Mouse (Mus musculus): Measurements from ENCODE around the gene Ltbr.
"Not testable (repeated sequence)": the region's sequence is repeated elsewhere in the genome, so short reads cannot be mapped to it uniquely, and the experiment has no call there.

Ltbr gene

DNA sequence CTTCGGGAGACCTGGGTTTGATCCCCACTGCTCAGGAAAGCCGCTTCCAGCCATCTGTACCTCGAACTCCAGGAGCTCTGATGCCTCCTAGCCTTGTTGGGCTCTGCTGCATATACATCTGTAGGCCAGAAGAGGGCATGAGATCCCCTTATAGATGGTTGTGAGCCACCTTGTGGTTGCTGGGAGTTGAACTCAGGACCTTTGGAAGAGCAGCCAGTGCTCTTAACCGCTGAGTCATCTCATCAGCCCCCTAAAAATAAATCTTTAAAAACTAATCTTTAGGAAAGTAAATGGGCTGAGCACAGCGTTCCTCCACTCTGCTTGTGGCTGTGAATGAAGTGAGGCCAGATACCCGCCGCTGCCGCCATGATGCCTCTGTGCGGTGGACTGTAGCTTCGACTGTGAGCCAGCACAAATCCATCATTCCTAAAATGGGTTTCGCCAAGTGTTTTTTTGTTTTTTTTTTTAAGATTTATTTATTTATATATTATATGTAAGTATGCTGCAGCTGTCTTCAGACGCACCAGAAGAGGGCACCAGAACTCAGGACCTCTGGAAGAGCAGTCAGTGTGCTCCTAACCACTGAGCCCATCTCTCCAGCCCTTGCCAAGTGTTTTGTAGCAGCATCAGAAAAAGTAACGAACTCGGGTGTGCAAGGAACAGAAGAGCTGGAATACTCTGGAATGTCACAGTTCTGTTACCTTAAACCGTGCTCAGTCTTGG, 38.7 kb downstream of the Ltbr start:
- DNase-seq (ENCODE audit: low read depth in 2 of 2, low spot score in 2 of 2) = no peak

DNA sequence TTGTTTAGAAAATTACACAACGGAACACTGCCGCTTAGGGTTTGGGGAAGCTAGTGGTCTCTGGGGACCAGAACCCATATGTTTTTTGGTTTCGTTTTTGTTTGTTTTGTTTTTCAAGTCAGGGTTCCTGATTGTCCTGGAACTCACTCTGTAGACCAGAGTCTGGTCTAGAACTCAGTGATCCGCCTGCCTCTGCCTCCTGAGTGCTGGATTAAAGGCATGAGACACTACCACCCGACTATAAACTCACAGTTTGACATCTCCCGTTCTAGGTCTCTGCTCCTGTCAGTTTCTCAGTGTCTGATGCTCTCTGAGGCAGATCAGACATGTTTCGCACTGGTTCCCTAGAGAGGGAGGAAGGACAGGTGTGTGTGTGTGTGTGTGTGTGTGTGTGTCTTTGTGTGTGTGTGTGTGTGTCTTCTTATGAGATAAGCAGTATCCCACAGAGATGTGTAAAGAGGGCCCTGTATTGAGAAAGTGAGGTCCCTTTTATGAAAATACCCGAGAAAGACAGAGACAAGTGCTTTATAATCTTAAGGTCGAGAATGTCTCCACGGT, 41.4 kb downstream of the Ltbr start:
- DNase-seq (ENCODE audit: low read depth in 2 of 2, low spot score in 2 of 2) = no peak

DNA sequence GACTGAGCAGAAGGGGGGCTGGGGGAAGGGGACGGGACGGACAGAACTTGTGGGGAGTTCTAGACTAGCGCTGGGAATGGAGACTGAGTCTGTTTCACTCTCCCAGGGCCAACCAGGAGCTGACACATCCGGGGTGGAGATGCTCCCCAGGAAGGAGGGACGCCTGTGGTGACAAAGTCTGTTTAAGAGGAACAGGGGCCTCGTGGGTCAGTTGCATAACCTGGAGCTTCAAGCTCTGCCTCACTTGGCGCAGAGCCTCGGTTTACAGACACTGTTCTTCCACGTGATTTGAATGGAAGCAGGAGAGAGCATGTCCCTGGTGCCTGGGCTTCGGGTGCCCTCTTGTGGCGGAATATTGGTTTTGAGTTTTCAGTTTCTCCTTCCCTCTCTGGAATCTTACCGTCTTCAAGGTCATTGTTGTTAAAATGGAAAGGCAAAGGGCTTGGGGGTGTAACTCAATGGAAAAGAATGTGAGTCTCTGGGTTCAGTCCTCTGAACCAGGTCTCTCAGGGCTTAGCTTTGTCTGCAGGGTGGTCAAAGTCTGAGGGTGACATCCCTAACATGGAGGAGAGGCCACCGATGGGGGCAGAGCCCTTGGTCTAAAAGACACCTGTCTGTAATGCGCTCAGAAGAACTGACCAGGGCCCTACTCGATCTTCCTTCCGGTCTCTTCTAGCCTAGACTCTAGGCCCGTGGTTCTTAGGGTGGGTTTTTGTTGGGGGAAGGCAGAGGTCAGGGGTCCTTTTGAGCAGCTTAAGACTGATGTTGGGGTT, 42.0 kb downstream of the Ltbr start:
- DNase-seq (ENCODE audit: low read depth in 2 of 2, low spot score in 2 of 2) = peak; percentile 82 to 90

DNA sequence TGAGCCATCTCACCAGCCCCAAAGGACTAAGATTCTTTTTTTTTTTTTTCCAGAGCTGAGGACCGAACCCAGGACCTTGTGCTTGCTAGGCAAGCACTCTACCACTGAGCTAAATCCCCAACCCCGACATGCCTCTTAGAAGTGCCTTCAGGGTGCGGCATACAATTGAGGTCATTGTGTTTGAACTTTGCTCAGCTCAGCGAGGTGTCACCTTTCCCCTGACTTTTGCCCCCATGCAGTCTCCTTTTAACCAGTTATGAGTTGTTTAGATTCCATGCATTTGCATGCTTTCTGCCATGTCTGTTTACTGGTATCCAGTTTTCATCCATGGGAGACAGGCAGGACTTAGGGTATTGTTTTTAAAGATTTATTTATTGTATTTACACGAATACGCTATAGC, 44.9 kb downstream of the Ltbr start:
- no peak for DNase-seq (ENCODE audit: low read depth in 2 of 2, low spot score in 2 of 2)

DNA sequence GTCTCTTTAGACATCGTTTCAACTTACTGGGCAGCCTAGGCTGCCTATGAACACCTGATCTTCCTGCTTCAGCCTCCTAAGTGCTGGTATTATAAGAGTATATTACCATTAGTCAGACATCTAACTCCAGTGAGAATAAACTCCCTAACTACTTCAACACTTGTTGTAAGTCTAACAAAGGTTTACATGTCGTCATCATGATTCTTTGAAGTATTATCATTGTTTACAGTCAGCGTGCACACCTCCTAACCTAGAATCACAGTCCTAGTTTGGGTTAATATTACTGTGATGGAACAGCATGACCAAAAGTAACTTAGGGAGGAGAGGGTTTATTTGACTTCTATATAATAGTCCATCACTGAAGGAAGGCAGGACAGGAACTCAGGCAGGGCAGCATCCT, 46.2 kb downstream of the Ltbr start:
- no peak for DNase-seq (ENCODE audit: low read depth in 2 of 2, low spot score in 2 of 2)

DNA sequence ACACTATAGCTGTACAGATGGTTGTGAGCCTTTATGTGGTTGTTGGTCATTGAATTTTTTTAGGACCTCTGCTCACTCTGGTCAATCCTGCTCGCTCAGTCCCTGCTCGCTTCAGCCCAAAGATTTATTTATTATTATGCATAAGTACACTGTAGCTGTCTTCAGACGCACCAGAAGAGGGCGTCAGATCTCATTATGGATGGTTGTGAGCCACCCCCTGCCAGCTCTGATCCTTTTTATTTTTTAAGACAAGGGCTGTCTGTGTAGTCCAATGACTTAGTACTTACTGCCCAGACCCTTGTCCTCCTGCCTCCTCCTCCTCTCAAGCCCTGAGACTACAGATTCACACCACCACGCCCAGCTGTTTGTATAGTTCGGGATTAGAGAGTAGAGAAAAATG, 47.1 kb downstream of the Ltbr start:
- not testable (repeated sequence) for DNase-seq (ENCODE audit: low read depth in 2 of 2, low spot score in 2 of 2)

DNA sequence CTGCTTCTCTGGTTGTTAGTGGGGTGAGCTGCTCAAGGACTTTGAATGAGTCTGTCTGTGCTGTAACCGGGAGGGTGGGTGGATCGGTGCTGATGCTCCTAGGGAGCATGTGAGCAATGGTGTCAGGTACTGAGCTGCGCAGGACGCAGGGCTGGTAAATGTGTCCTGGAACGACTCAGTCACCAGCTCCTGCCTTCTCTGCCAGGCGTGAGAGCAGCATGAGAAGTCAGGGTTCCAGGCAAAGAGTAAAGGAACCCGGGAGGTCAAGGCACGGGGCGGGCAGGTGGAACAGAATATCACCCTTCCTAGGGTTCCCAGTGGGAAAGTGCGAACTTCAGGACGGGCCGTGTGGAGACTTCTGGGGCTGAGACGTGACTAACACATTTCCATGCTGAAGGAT, 47.6 kb downstream of the Ltbr start:
- no peak for DNase-seq (ENCODE audit: low read depth in 2 of 2, low spot score in 2 of 2)

DNA sequence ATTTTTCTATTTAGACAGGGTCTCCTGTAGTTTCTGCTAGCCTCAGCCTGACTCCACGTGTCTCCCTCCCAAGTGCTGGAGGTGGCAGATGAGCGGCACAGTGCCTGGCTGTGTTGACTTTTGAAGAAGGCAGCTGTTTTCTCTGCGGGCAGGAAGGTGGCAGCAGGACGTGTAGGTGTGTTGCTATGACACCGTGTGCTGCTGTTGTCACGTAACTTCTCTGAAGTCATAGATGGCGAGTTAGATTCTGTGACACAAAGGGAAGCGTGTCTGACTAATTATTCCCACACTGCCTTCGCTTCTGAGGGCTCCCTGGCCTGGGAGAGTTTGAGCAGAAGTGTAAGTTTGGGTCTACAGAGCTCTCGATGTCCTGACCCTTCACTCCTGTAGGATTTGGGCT, 48.4 kb downstream of the Ltbr start:
- DNase-seq (ENCODE audit: low read depth in 2 of 2, low spot score in 2 of 2) = peak; percentile 79 to 83

DNA sequence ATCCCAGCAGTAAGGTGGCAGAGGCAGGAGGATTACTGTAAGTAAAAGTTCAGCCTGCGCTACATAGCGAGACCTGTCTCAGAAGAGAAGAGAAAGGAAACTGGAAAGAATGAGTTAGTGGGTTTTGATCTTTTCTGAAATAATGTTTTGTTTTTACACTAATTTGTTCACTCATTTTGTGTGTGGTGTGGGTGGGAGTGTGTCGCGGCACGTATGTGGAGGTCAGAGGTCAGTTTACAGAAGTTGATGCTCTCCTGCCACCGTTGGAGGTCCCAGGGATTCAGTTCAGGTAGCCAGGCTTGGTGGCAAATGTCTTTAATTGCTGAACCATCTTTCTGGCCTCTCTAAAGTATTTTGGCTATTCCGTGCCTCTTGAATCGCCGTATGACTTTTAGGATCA, 49.5 kb downstream of the Ltbr start:
- DNase-seq (ENCODE audit: low read depth in 2 of 2, low spot score in 2 of 2) = no peak

DNA sequence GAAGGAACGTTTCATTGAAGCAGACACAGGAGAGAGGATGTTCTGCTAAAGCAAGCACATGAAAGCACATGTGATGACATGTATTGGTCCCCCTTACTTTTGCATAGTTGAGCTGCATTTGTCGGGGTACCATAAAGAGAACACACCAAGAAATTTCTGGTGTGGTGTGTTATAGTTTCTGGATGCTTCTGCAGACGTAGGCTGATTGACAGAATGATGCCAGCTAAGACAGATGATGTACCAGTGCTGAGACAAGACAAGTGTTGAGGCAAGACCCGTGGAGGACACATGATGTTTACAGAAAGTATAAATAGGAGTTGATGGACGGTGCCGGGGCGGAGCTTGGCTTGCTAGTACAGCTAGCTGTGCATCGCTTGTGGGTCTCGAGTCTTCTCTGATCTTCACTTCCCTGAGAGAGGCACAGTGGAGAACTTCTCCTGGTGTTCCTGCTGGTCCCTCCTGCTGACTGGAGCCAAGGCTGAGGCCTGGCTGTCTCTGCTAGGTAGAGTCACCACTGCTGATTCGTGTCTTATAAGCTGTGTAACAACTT, 53.6 kb downstream of the Ltbr start:
- no peak for DNase-seq (ENCODE audit: low read depth in 2 of 2, low spot score in 2 of 2)
